Mouse (Mus musculus) midbrain, postnatal 0 days (tissue): Measurements from ENCODE around the gene Scyl1. TPM values are rescaled to one million over a fixed set of nuclear protein-coding genes. Genes with fewer than 3 reads are reported as not detected.

Experiments used
- ATAC-seq: fragments of 200-750 bp; cut with Nextera tagmentation; 2 replicates; pipeline ENCODE4 v1.8.0; 2017; ENCODE audit warnings: moderate number of reproducible peaks, mild to moderate bottlenecking, moderate TSS enrichment, moderate library complexity; ENCODE audit not compliant: low FRiP score
- DNase-seq: peaks from one replicate; pipeline ENCODE4 v3.0.0-alpha.2; 2015; ENCODE audit warnings: low spot score
- H3K27ac ChIP-seq: fragments of 300-500 bp; sonication (generic); 2 replicates; pipeline ENCODE4 v1.5.1; 2014; ENCODE audit warnings: low read depth, mild to moderate bottlenecking, low read length, mixed read lengths
- H3K27me3 ChIP-seq: fragments of 300-500 bp; sonication (generic); 2 replicates; pipeline ENCODE4 v1.6.1; 2014; ENCODE audit warnings: low read length, control low read depth, mixed read lengths; ENCODE audit not compliant: insufficient read depth
- H3K36me3 ChIP-seq: fragments of 300-500 bp; sonication (generic); 2 replicates; pipeline ENCODE4 v1.6.1; 2014; ENCODE audit warnings: low read length, control low read depth, mixed read lengths; ENCODE audit not compliant: insufficient read depth
- H3K4me1 ChIP-seq: fragments of 300-500 bp; sonication (generic); 2 replicates; pipeline ENCODE4 v1.6.1; 2014; ENCODE audit warnings: mild to moderate bottlenecking, control low read depth, antibody characterized with exemption, low read length, mixed read lengths; ENCODE audit not compliant: insufficient read depth
- H3K4me2 ChIP-seq: fragments of 300-500 bp; sonication (generic); 2 replicates; pipeline ENCODE4 v1.6.1; 2014; ENCODE audit warnings: low read depth, mild to moderate bottlenecking, low read length, mixed read lengths; ENCODE audit not compliant: poor library complexity, severe bottlenecking
- H3K4me3 ChIP-seq: fragments of 300-500 bp; sonication (generic); 2 replicates; pipeline ENCODE4 v1.5.1; 2014; ENCODE audit warnings: low read depth, mild to moderate bottlenecking, low read length, moderate library complexity
- H3K9ac ChIP-seq: fragments of 300-500 bp; sonication (generic); replicated peaks from 2 replicates; pipeline ENCODE4 v1.6.1; 2014; ENCODE audit warnings: mild to moderate bottlenecking, low read length, moderate library complexity, mixed read lengths; ENCODE audit not compliant: poor library complexity, severe bottlenecking
- H3K9me3 ChIP-seq: fragments of 300-500 bp; sonication (generic); 2 replicates; pipeline ENCODE4 v1.6.1; 2016; ENCODE audit warnings: low read length, control low read depth
- CTCF ChIP-seq: IDR thresholded peaks from 2 replicates; pipeline ENCODE4 v1.5.1; 2016; ENCODE audit warnings: antibody characterized with exemption, mild to moderate bottlenecking
- WGBS: fragments of 180-500 bp; shearing (Covaris S2); extraction: QIAGEN DNeasy Blood & Tissue Kit; methylation state at CpG from one replicate; pipeline ENCODE4 v1.1.7; 2014; 5-methylcytosine and 5-hydroxymethylcytosine counted together
- polyA plus RNA-seq: library from polyadenylated mRNA; unstranded; fragments of >200 nt; fragmentation: Nextera tagmentation; extraction: Ambion mirVana; gene quantifications from 2 replicates; pipeline ENCODE4 v1.2.1, GENCODE M21; 2015
- total RNA-seq: library from RNA; depleted of rRNA; stranded (reverse); fragments of >200 nt; gene quantifications from 2 replicates; pipeline ENCODE4 v1.2.3, GENCODE M21; 2014

Scyl1 gene
- total and polyA plus RNA-seq, 2 experiments from 2014 or later: 85.8 to 108 TPM

DNA sequence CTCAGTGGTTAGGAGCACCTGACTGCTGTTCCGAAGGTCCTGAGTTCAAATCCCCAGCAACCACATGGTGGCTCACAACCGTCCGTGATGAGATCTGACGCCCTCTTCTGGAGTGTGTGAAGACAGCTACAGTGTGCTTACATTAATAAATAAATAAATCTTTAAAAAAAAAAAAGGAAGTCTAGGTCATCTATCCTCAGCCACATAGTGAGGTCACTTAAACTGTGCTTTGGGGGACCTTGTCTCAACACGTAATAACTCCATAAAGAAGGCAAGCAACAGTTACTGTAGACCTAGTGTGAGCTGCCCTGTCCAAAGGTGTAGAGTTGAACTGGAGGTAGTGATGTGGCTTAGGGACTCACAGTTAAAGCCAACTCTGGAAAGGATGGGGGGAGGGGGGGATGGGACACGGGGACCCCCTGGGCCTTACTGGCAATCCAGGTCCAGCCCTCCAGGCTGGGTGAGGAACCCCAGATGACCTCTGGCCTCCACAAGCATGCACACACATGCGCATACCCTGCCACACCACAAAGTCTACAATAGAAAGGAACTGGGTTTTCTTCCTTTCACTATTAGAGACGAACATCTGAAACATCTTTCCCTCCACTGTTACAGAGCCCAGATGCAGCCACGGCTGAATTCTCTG is 6.3 kb upstream of the Scyl1 start:
- no peak for ATAC-seq
- Histone ChIP-seq H3K9me3 (no peaks in the 10 kb centered on the region), H3K4me2 (no peak overlapping the region), H3K36me3 (no peaks in the 10 kb centered on the region), H3K27ac (no peak overlapping the region), H3K27me3 (no peaks in the 10 kb centered on the region), H3K9ac (no peak overlapping the region), H3K4me1 (no peaks in the 10 kb centered on the region), H3K4me3 (no peak overlapping the region)
- TF ChIP-seq CTCF: no peak; the same call in 1 of the 2 replicates
- WGBS: 79% methylated on average over 9 of the region's 9 CpGs
- DNase-seq: no peak

DNA sequence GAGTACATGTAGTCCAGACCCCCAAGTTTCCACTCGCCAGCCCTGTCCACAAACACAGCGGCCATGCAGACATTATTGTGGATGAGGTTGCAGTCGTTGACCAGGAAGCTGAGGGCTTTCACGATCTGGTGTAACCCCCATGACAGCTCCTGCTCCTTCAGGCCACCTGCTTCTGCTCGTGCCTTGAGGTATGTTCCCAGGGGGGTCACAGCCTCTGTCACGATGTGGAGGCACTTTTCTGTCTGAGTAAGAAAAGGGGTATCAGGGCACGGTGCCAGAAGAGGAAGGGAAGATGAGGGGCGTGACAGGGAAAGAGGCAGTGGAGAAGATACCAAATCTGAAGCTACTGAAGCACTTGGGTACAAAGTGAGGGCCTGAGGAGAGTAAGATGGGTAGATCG is 908 bp downstream of the Scyl1 start:
- peak overlapping the region; percentile 71 for H3K27ac ChIP-seq
- no peaks in the 10 kb centered on the region for H3K4me1 ChIP-seq
- H3K9me3 ChIP-seq: no peaks in the 10 kb centered on the region
- peak overlapping the region; percentile 70 for H3K9ac ChIP-seq
- WGBS: 57% methylated on average over 9 of the region's 9 CpGs
- no peak for TF ChIP-seq CTCF
- DNase-seq (no peak), ATAC-seq (no peak)
- H3K4me3 ChIP-seq: peak overlapping the region; percentile 47
- H3K27me3 ChIP-seq: no peaks in the 10 kb centered on the region
- H3K4me2 ChIP-seq: peak overlapping the region; percentile 91
- peaks cover 30% of the 10 kb centered on the region for H3K36me3 ChIP-seq

DNA sequence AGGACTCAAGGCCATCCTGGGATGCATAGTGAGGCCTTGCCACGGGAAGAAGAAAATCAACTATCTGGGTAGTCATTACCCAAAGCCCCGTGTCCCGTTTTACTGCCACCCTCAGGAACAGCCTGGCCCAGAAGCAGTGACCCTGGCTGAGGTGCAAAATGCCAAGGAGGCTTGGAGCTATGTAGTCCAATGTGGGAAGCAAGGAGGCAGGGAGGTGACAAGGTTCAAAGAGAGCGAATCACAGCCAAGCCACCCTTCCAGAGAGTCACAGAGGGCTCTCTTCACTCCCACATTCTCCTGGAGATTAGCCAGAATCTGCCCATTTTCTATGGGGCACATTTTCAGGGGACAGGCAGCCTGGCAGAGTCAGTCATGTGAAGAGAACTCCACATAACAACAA is 3.9 kb downstream of the Scyl1 start:
- H3K4me2 ChIP-seq: no peak overlapping the region
- TF ChIP-seq CTCF: no peak
- ATAC-seq: no peak
- WGBS: 89% methylated on average over 4 of the region's 4 CpGs
- no peak overlapping the region for H3K4me3 ChIP-seq
- H3K9ac ChIP-seq: no peak overlapping the region
- H3K27me3 ChIP-seq: no peaks in the 10 kb centered on the region
- DNase-seq: no peak
- no peaks in the 10 kb centered on the region for H3K4me1 ChIP-seq
- H3K9me3 ChIP-seq: no peaks in the 10 kb centered on the region
- H3K27ac ChIP-seq: no peak overlapping the region
- H3K36me3 ChIP-seq: peaks cover 56% of the 10 kb centered on the region

DNA sequence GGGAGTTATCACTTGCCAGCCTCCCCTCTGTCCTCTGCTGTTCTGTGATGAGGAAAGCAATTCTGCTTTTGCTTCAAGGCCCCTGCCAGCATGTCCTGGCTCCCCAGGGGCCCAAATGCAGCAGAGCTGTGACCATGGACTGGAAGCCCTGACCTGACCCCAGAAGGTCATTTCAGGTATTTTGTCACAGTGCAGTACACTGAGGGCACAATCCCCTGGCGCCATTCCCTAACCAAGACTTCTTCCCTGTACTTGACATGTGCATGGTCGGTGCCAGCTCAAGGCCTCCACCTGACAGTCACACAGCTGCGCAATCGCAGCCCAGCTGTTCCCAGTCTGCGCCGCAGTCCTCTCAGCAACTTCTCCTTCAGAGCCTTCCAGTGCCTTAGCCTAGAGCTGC is 8.1 kb downstream of the Scyl1 start:
- no peak for DNase-seq
- WGBS: 98% methylated on average over 6 of the region's 6 CpGs

DNA sequence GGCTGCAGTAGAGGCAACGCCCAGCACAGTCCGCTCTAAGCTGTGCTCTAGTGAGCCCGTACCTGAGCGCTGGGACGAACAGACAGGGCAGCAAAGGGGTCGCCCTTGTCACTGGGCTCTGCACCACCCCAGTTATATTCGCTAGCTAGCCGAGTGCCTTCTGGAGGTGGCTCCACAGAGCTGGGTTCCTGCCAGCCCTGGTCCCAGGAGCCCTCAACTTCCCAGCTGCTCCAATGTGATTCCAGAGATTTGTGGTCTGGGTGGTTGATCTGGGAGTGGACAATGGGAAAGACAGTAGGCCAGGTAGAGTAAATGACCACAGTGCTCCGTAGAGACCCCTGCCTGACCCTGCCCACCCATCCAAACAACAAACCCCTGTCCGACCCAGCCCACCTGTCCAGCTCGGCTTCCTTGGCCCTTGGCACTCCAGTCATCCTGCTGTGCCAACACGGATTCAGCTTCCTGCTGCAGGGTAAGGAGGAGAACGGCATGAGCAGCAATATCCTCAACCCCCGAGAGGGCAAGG is 12.3 kb downstream of the Scyl1 start:
- DNase-seq (no peak), ATAC-seq (no peak)
- Histone ChIP-seq H3K27me3 (peaks cover 21% of the 10 kb centered on the region), H3K4me1 (no peaks in the 10 kb centered on the region), H3K36me3 (peaks cover 58% of the 10 kb centered on the region), H3K9ac (no peak overlapping the region), H3K9me3 (no peaks in the 10 kb centered on the region), H3K27ac (no peak overlapping the region), H3K4me3 (no peak overlapping the region), H3K4me2 (no peak overlapping the region)
- WGBS: 91% methylated on average over 14 of the region's 14 CpGs
- no peak for TF ChIP-seq CTCF

More for the DNA sequence above, 8.1 kb downstream of the Scyl1 start:
- Histone ChIP-seq H3K4me3 (no peak overlapping the region), H3K4me1 (no peaks in the 10 kb centered on the region), H3K36me3 (peaks cover 82% of the 10 kb centered on the region), H3K9me3 (no peaks in the 10 kb centered on the region), H3K4me2 (no peak overlapping the region), H3K27ac (no peak overlapping the region), H3K9ac (no peak overlapping the region), H3K27me3 (no peaks in the 10 kb centered on the region)
- no peak for ATAC-seq
- TF ChIP-seq CTCF: no peak

DNA sequence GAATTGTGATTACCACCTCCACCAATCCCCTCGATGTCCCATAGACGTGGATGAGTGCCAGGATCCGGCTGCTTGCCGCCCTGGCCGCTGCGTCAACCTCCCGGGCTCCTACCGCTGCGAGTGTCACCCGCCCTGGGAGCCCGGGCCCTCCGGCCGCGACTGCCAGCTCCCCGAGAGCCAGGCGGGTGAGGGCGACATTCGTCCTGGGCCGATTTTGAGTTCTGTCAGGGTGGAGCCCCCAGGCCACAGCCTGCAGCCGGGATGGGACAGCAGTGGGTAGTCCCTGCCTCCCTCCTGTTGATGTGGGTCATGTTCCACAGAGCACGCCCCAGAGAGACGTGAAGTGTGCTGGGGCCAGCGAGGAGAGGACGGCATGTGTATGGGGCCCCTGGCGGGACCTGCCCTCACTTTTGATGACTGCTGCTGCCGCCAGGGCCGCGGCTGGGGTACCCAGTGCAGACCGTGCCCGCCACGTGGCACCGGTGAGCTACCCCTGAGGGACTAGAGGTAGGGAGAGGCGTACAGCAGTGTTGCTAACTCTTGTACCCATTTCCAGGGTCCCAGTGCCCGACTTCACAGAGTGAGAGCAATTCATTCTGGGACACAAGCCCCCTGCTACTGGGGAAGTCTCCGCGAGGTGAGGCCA is 14.1 kb downstream of the Scyl1 start:
- Histone ChIP-seq H3K36me3 (peaks cover 45% of the 10 kb centered on the region), H3K27me3 (peaks cover 25% of the 10 kb centered on the region), H3K9me3 (no peaks in the 10 kb centered on the region), H3K4me1 (no peaks in the 10 kb centered on the region), H3K4me3 (no peak overlapping the region), H3K27ac (no peak overlapping the region), H3K9ac (0 out of 2 replicates have a peak overlapping the region, but pooled peaks have one; percentile 29), H3K4me2 (peak overlapping the region; percentile 22; the same call in 1 of the 2 replicates)
- DNase-seq: no peak
- 0 out of 2 replicates have a peak, but pooled peaks have one; percentile 3 for ATAC-seq
- WGBS: 20% methylated on average over 34 of the region's 36 CpGs
- TF ChIP-seq CTCF: no peak
